Mouse (Mus musculus): ENCODE data around the gene Wfikkn1.

Wfikkn1 gene

GRCm38 (mm10) chr17:25880196-25880910 is at the start of gene Wfikkn1:
Wfikkn1 (minus strand) TSS chr17:25880858.
- no peak for DNase-seq (ENCODE audit: low spot score in 2 of 2)

GRCm38 (mm10) chr17:25925348-25925747 is 44.7 kb upstream of the Wfikkn1 start:
- DNase-seq (ENCODE audit: low spot score in 2 of 2) = no peak

GRCm38 (mm10) chr17:25922120-25922519 is 41.5 kb upstream of the Wfikkn1 start:
- no peak for DNase-seq (ENCODE audit: low spot score in 2 of 2)

- peak; percentile 99 to 100 for DNase-seq (ENCODE audit: low spot score in 2 of 2)
These were observed 39.4 kb upstream of the Wfikkn1 start for GRCm38 (mm10) chr17:25919786-25920642.

- peak; percentile 19 to 36 for DNase-seq (ENCODE audit: low spot score in 2 of 2)
These were observed 38.6 kb upstream of the Wfikkn1 start, which contains the start of gene Rab40c for GRCm38 (mm10) chr17:25919144-25919785. Rab40c (minus strand) TSS chr17:25919727.

GRCm38 (mm10) chr17:25918037-25918750 is 37.5 kb upstream of the Wfikkn1 start:
- no peak for DNase-seq (ENCODE audit: low spot score in 2 of 2)

- DNase-seq (ENCODE audit: low spot score in 2 of 2) = no peak
These were observed 36.4 kb upstream of the Wfikkn1 start for GRCm38 (mm10) chr17:25916931-25917647.

- no peak for DNase-seq (ENCODE audit: low spot score in 2 of 2)
These were observed 33.6 kb upstream of the Wfikkn1 start for GRCm38 (mm10) chr17:25914295-25914694.

GRCm38 (mm10) chr17:25913877-25914275 is 33.2 kb upstream of the Wfikkn1 start:
- no peak for DNase-seq (ENCODE audit: low spot score in 2 of 2)

- DNase-seq (ENCODE audit: low spot score in 2 of 2) = peak; percentile 35 to 47
These were observed 32.7 kb upstream of the Wfikkn1 start for GRCm38 (mm10) chr17:25913186-25913876.

- DNase-seq (ENCODE audit: low spot score in 2 of 2) = no peak
These were observed 31.2 kb upstream of the Wfikkn1 start for GRCm38 (mm10) chr17:25911816-25912215.

GRCm38 (mm10) chr17:25907640-25908039 is 27.0 kb upstream of the Wfikkn1 start:
- DNase-seq (ENCODE audit: low spot score in 2 of 2) = no peak

- DNase-seq (ENCODE audit: low spot score in 2 of 2) = no peak
These were observed 22.4 kb upstream of the Wfikkn1 start for GRCm38 (mm10) chr17:25903061-25903460.

- DNase-seq (ENCODE audit: low spot score in 2 of 2) = no peak
These were observed 19.5 kb upstream of the Wfikkn1 start for GRCm38 (mm10) chr17:25900193-25900592.

GRCm38 (mm10) chr17:25895891-25896290 is 15.2 kb upstream of the Wfikkn1 start:
- no peak for DNase-seq (ENCODE audit: low spot score in 2 of 2)

- no peak for DNase-seq (ENCODE audit: low spot score in 2 of 2)
These were observed 14.8 kb upstream of the Wfikkn1 start for GRCm38 (mm10) chr17:25895415-25895814.

GRCm38 (mm10) chr17:25893975-25894617 is 13.4 kb upstream of the Wfikkn1 start:
- peak in 1 of 2 experiments; percentile 56 for DNase-seq (ENCODE audit: low spot score in 2 of 2)

- DNase-seq (ENCODE audit: low spot score in 2 of 2) = no peak
These were observed 8.2 kb upstream of the Wfikkn1 start for GRCm38 (mm10) chr17:25888837-25889236.

- DNase-seq (ENCODE audit: low spot score in 2 of 2) = no peak
These were observed 6.8 kb upstream of the Wfikkn1 start for GRCm38 (mm10) chr17:25887467-25887866.

- no peak for DNase-seq (ENCODE audit: low spot score in 2 of 2)
These were observed 6.1 kb upstream of the Wfikkn1 start for GRCm38 (mm10) chr17:25886806-25887205.

All from frontal cortex, postnatal 25 days (tissue).